Mouse (Mus musculus) liver, embryonic 15.5 days (tissue): ENCODE measurements around the gene Noxred1. TPM values are rescaled to one million over a fixed set of nuclear protein-coding genes. Genes with fewer than 3 reads are reported as not detected.

Experiments
- ATAC-seq: fragments of 200-750 bp; cut with Nextera tagmentation; 2 replicates; pipeline ENCODE4 v1.8.0; 2017; ENCODE audit warnings: moderate number of reproducible peaks, mild to moderate bottlenecking, moderate library complexity; ENCODE audit not compliant: insufficient read depth
- H3K27ac ChIP-seq: fragments of 300-500 bp; sonication (generic); replicated peaks from 2 replicates; pipeline ENCODE4 v1.5.1; 2015; ENCODE audit warnings: mild to moderate bottlenecking, inconsistent platforms
- H3K27me3 ChIP-seq: fragments of 300-500 bp; sonication (generic); 2 replicates; pipeline ENCODE4 v1.6.1; 2015; ENCODE audit warnings: mild to moderate bottlenecking, inconsistent platforms
- H3K36me3 ChIP-seq: fragments of 300-500 bp; sonication (generic); replicated peaks from 2 replicates; pipeline ENCODE4 v1.6.1; 2015; ENCODE audit warnings: moderate library complexity, mild to moderate bottlenecking, inconsistent platforms
- H3K4me1 ChIP-seq: fragments of 300-500 bp; sonication (generic); replicated peaks from 2 replicates; pipeline ENCODE4 v1.6.1; 2015; ENCODE audit warnings: inconsistent platforms
- H3K4me2 ChIP-seq: fragments of 300-500 bp; sonication (generic); 2 replicates; pipeline ENCODE4 v1.6.1; 2015; ENCODE audit warnings: moderate library complexity, mild to moderate bottlenecking, inconsistent platforms
- H3K4me3 ChIP-seq: fragments of 300-500 bp; sonication (generic); replicated peaks from 2 replicates; pipeline ENCODE4 v1.5.1; 2015; ENCODE audit warnings: mild to moderate bottlenecking, inconsistent platforms
- H3K9ac ChIP-seq: fragments of 300-500 bp; sonication (generic); 2 replicates; pipeline ENCODE4 v1.6.1; 2015; ENCODE audit warnings: moderate library complexity, mild to moderate bottlenecking, inconsistent platforms
- H3K9me3 ChIP-seq: fragments of 300-500 bp; sonication (generic); replicated peaks from 2 replicates; pipeline ENCODE4 v1.6.1; 2016; ENCODE audit warnings: inconsistent platforms
- WGBS: fragments of 180-500 bp; shearing (Covaris S2); methylation state at CpG from one replicate; pipeline ENCODE4 v1.1.7; 2015; ENCODE audit warnings: mixed read lengths; ENCODE audit not compliant: insufficient replicate concordance; 5-methylcytosine and 5-hydroxymethylcytosine counted together
- polyA plus RNA-seq: library from polyadenylated mRNA; unstranded; fragments of >200 nt; fragmentation: Nextera tagmentation; extraction: Ambion mirVana; gene quantifications from 2 replicates; pipeline ENCODE4 v1.2.1, GENCODE M21; 2015

The Noxred1 gene
- polyA plus RNA-seq, 1 experiment from 2014 or later, result 0.20 TPM

GRCm38 (mm10) chr12:87267682-87268081, 29.1 kb upstream of the Noxred1 start:
- H3K4me3 ChIP-seq, result peak overlapping the region; percentile 84
- H3K9me3 ChIP-seq, result no peaks in the 10 kb centered on the region
- H3K4me1 ChIP-seq, result peaks cover 25% of the 10 kb centered on the region
- H3K36me3 ChIP-seq, result peaks cover 49% of the 10 kb centered on the region
- H3K4me2 ChIP-seq, result peak overlapping the region; percentile 86
- no peaks in the 10 kb centered on the region for H3K27me3 ChIP-seq
- WGBS, result 13% methylated on average over 4 of the region's 4 CpGs
- H3K9ac ChIP-seq, result peak overlapping the region; percentile 88
- peak overlapping the region; percentile 94; the same call in 1 of the 2 replicates for H3K27ac ChIP-seq
- no peak for ATAC-seq

GRCm38 (mm10) chr12:87266827-87267603, 28.5 kb upstream of the Noxred1 start:
- peak; percentile 41 for ATAC-seq
- WGBS, result under 1% methylated on average over 31 of the region's 31 CpGs

GRCm38 (mm10) chr12:87266108-87266826, 27.7 kb upstream of the Noxred1 start, which contains the start of the genes Vipas39 and Ahsa1:
Gene Vipas39, minus strand, starts transcription at chr12:87266256.
Gene Ahsa1, plus strand, starts transcription at chr12:87266479.
- peak; percentile 96 for ATAC-seq
- under 1% methylated on average over 31 of the region's 31 CpGs for WGBS
- H3K4me2 ChIP-seq, result peak within 1 kb of the TSS; percentile 86

More at GRCm38 (mm10) chr12:87266827-87267603, 28.5 kb upstream of the Noxred1 start:
- Histone ChIP-seq H3K9me3 (no peaks in the 10 kb centered on the region), H3K4me2 (peak overlapping the region; percentile 86), H3K36me3 (peaks cover 47% of the 10 kb centered on the region), H3K9ac (peak overlapping the region; percentile 88), H3K27ac (peak overlapping the region; percentile 94), H3K4me1 (peaks cover 25% of the 10 kb centered on the region), H3K4me3 (peak overlapping the region; percentile 84), H3K27me3 (no peaks in the 10 kb centered on the region)

GRCm38 (mm10) chr12:87265444-87265843, 26.9 kb upstream of the Noxred1 start:
- Histone ChIP-seq H3K9ac (peak overlapping the region; percentile 88), H3K4me1 (peaks cover 25% of the 10 kb centered on the region), H3K27me3 (no peaks in the 10 kb centered on the region), H3K9me3 (no peaks in the 10 kb centered on the region), H3K4me2 (peak overlapping the region; percentile 86), H3K27ac (peak overlapping the region; percentile 74), H3K36me3 (peaks cover 44% of the 10 kb centered on the region), H3K4me3 (peak overlapping the region; percentile 84)
- no peak for ATAC-seq
- WGBS, result 21% methylated on average over 11 of the region's 11 CpGs

More at GRCm38 (mm10) chr12:87266108-87266826, 27.7 kb upstream of the Noxred1 start, which contains the start of the genes Vipas39 and Ahsa1:
- Histone ChIP-seq H3K4me1 (peaks cover 25% of the 10 kb centered on the region), H3K4me3 (peak within 1 kb of the TSS; percentile 84), H3K27ac (peak within 1 kb of the TSS; percentile 94), H3K9ac (peak within 1 kb of the TSS; percentile 88), H3K27me3 (no peaks in the 10 kb centered on the region), H3K36me3 (peaks cover 47% of the 10 kb centered on the region), H3K9me3 (no peaks in the 10 kb centered on the region)

GRCm38 (mm10) chr12:87260562-87260961, 22.0 kb upstream of the Noxred1 start:
- no peak overlapping the region for H3K4me3 ChIP-seq
- no peaks in the 10 kb centered on the region for H3K9me3 ChIP-seq
- H3K9ac ChIP-seq, result no peak overlapping the region
- H3K36me3 ChIP-seq, result peaks cover 44% of the 10 kb centered on the region
- ATAC-seq, result no peak
- no peak overlapping the region for H3K4me2 ChIP-seq
- peaks cover 17% of the 10 kb centered on the region for H3K4me1 ChIP-seq
- H3K27me3 ChIP-seq, result no peaks in the 10 kb centered on the region
- H3K27ac ChIP-seq, result no peak overlapping the region
- 81% methylated on average over 8 of the region's 8 CpGs for WGBS

- no peak overlapping the region for H3K9ac ChIP-seq
- H3K27ac ChIP-seq, result no peak overlapping the region
- no peaks in the 10 kb centered on the region for H3K9me3 ChIP-seq
- 0 out of 2 replicates have a peak, but pooled peaks have one; percentile 42 for ATAC-seq
- WGBS, result 76% methylated on average over 5 of the region's 5 CpGs
- peaks cover 54% of the 10 kb centered on the region for H3K36me3 ChIP-seq
- no peak overlapping the region for H3K4me3 ChIP-seq
- no peaks in the 10 kb centered on the region for H3K27me3 ChIP-seq
- no peak overlapping the region for H3K4me2 ChIP-seq
- peaks cover 8% of the 10 kb centered on the region for H3K4me1 ChIP-seq
These were observed 18.1 kb upstream of the Noxred1 start for GRCm38 (mm10) chr12:87256629-87257028.

- no peak overlapping the region for H3K27ac ChIP-seq
- peaks cover 20% of the 10 kb centered on the region for H3K4me1 ChIP-seq
- peaks cover 48% of the 10 kb centered on the region for H3K36me3 ChIP-seq
- 86% methylated on average over 6 of the region's 6 CpGs for WGBS
- H3K27me3 ChIP-seq, result no peaks in the 10 kb centered on the region
- H3K4me3 ChIP-seq, result no peak overlapping the region
- no peak overlapping the region for H3K4me2 ChIP-seq
- no peak for ATAC-seq
- H3K9ac ChIP-seq, result no peak overlapping the region
- no peaks in the 10 kb centered on the region for H3K9me3 ChIP-seq
These were observed 15.3 kb upstream of the Noxred1 start for GRCm38 (mm10) chr12:87253878-87254277.

GRCm38 (mm10) chr12:87250161-87250560, 11.6 kb upstream of the Noxred1 start:
- WGBS, result 35% methylated on average over 6 of the region's 6 CpGs
- ATAC-seq, result peak; percentile 60; the same call in 1 of the 2 replicates
- H3K4me2 ChIP-seq, result peak overlapping the region; percentile 7; the same call in 1 of the 2 replicates
- no peaks in the 10 kb centered on the region for H3K27me3 ChIP-seq
- no peak overlapping the region for H3K4me3 ChIP-seq
- H3K4me1 ChIP-seq, result peaks cover 13% of the 10 kb centered on the region
- no peaks in the 10 kb centered on the region for H3K9me3 ChIP-seq
- no peak overlapping the region for H3K9ac ChIP-seq
- H3K27ac ChIP-seq, result no peak overlapping the region
- H3K36me3 ChIP-seq, result peaks cover 52% of the 10 kb centered on the region

GRCm38 (mm10) chr12:87236882-87237483, 1.5 kb downstream of the Noxred1 start:
- Histone ChIP-seq H3K36me3 (peaks cover 28% of the 10 kb centered on the region), H3K9ac (no peak overlapping the region), H3K27ac (no peak overlapping the region), H3K4me2 (no peak overlapping the region), H3K4me3 (no peak overlapping the region), H3K9me3 (no peaks in the 10 kb centered on the region), H3K27me3 (no peaks in the 10 kb centered on the region), H3K4me1 (no peaks in the 10 kb centered on the region)
- WGBS, result 46% methylated on average over 5 of the region's 5 CpGs
- ATAC-seq, result no peak

- H3K4me2 ChIP-seq, result no peak overlapping the region
- no peak overlapping the region for H3K9ac ChIP-seq
- ATAC-seq, result no peak
- H3K27me3 ChIP-seq, result no peaks in the 10 kb centered on the region
- no peak overlapping the region for H3K4me3 ChIP-seq
- H3K9me3 ChIP-seq, result no peaks in the 10 kb centered on the region
- H3K27ac ChIP-seq, result no peak overlapping the region
- no peaks in the 10 kb centered on the region for H3K36me3 ChIP-seq
- peaks cover 14% of the 10 kb centered on the region for H3K4me1 ChIP-seq
These were observed 8.1 kb downstream of the Noxred1 start for GRCm38 (mm10) chr12:87230379-87230895.
